Mouse (Mus musculus): Measurements from ENCODE around the gene Sphk1. TPM values are rescaled to one million over a fixed set of nuclear protein-coding genes. Genes with fewer than 3 reads are reported as not detected.
"Not testable (repeated sequence)": the region's sequence is repeated elsewhere in the genome, so short reads cannot be mapped to it uniquely, and the experiment has no call there.

Sphk1 gene
- polyA plus RNA-seq, 2 experiments = 23.0 to 26.8 TPM

DNA sequence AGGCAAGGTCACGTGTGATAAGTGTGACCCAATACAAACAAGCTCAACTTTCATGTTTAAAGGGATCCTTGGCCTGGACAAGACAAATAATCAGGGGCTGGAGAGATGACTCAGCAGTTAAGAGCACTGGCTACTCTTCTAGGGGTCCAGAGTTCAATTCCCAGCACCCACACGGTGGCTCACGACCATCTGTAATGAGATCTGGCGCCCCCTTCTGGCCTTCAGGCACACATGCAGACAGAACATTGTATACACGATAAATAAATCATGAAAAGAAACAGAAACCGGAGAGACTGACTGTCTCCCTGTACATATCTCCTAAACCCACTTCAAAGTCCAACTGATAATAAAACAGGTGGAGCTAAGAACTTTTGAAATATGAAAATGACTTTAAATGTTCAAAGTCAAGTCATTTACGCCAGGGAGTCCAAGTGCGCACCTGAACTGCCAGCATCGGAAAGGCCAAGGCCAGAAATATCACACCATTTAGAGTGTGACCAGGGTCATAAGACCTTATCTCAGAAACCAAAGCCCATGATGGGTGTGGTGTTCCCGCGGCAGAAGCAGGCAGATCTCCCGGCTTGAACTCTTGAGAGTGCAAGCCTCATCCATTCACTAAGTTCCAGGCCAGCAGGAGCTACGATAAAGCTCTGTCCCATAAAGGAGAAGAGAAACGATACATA is 41.9 kb upstream of the Sphk1 start:
- no peak for DNase-seq (ENCODE audit: low read depth in 3 of 3, low spot score in 3 of 3)
- Histone ChIP-seq H3K36me3 (replicated peaks; ENCODE audit: control insufficient read depth, insufficient read depth, low read depth) (no peaks in the 10 kb centered on the region; the same call in none of the 2 replicates), H3K9me3 (ENCODE audit: control insufficient read depth, low read length) (no peaks in the 10 kb centered on the region), H3K4me3 (ENCODE audit: insufficient read depth in 1 of 2, low read depth in 2 of 2, low read length in 2 of 2) (peak overlapping the region; percentile 75 to 77), H3K4me1 (replicated peaks; ENCODE audit: control insufficient read depth in 2 of 2, insufficient read depth in 2 of 2, low read length in 1 of 2) (peaks cover 5 to 11% of the 10 kb centered on the region in 2 experiments), H3K9ac (replicated peaks) (no peak overlapping the region), H3K4me2 (ENCODE audit: low read depth) (peak overlapping the region; percentile 71), H3K27ac (no peak overlapping the region), H3K27me3 (ENCODE audit: control insufficient read depth, insufficient read depth, low read length) (no peaks in the 10 kb centered on the region)
- ATAC-seq (ENCODE audit: insufficient read depth) = no peak
- 58% methylated on average over 14 of the region's 14 CpGs for WGBS (ENCODE audit: insufficient replicate concordance)
- TF ChIP-seq EP300 (IDR thresholded peaks at IDR 0.05; ENCODE audit: low read depth) = no peak
- TF ChIP-seq CTCF (IDR thresholded peaks at IDR 0.05; ENCODE audit: low read depth) = peak; percentile 74

- Histone ChIP-seq H3K4me2 (ENCODE audit: low read depth) (peak overlapping the region; percentile 71), H3K4me1 (replicated peaks; ENCODE audit: control insufficient read depth in 2 of 2, insufficient read depth in 2 of 2, low read length in 1 of 2) (peaks cover 5 to 11% of the 10 kb centered on the region in 2 experiments), H3K9me3 (ENCODE audit: control insufficient read depth, low read length) (no peaks in the 10 kb centered on the region), H3K27me3 (ENCODE audit: control insufficient read depth, insufficient read depth, low read length) (no peaks in the 10 kb centered on the region), H3K27ac (no peak overlapping the region; the same call in 1 of the 2 replicates), H3K36me3 (replicated peaks; ENCODE audit: control insufficient read depth, insufficient read depth, low read depth) (no peaks in the 10 kb centered on the region; the same call in 1 of the 2 replicates), H3K9ac (replicated peaks) (peak overlapping the region; percentile 69), H3K4me3 (ENCODE audit: insufficient read depth in 1 of 2, low read depth in 2 of 2, low read length in 2 of 2) (peak overlapping the region; percentile 75 to 77)
- no peak for DNase-seq (ENCODE audit: low read depth in 3 of 3, low spot score in 3 of 3)
- TF ChIP-seq EP300 (IDR thresholded peaks at IDR 0.05; ENCODE audit: low read depth) = no peak
- no peak for TF ChIP-seq CTCF (IDR thresholded peaks at IDR 0.05; ENCODE audit: low read depth)
- WGBS (ENCODE audit: insufficient replicate concordance) = under 1% methylated on average over 39 of the region's 39 CpGs
- ATAC-seq (ENCODE audit: insufficient read depth) = peak; percentile 39; the same call in 1 of the 2 replicates
Measured at GRCm38 (mm10) chr11:116489771-116490231, 40.9 kb upstream of the Sphk1 start.

GRCm38 (mm10) chr11:116490232-116491107 is 40.3 kb upstream of the Sphk1 start:
- Histone ChIP-seq H3K27ac (peak overlapping the region; percentile 63), H3K4me2 (ENCODE audit: low read depth) (peak overlapping the region; percentile 71), H3K4me1 (replicated peaks; ENCODE audit: control insufficient read depth in 2 of 2, insufficient read depth in 2 of 2, low read length in 1 of 2) (peaks cover 5 to 11% of the 10 kb centered on the region in 2 experiments), H3K36me3 (replicated peaks; ENCODE audit: control insufficient read depth, insufficient read depth, low read depth) (no peaks in the 10 kb centered on the region; the same call in 1 of the 2 replicates), H3K4me3 (ENCODE audit: insufficient read depth in 1 of 2, low read depth in 2 of 2, low read length in 2 of 2) (peak overlapping the region; percentile 75 to 77), H3K27me3 (ENCODE audit: control insufficient read depth, insufficient read depth, low read length) (no peaks in the 10 kb centered on the region), H3K9me3 (ENCODE audit: control insufficient read depth, low read length) (no peaks in the 10 kb centered on the region), H3K9ac (replicated peaks) (peak overlapping the region; percentile 69)
- WGBS (ENCODE audit: insufficient replicate concordance) = under 1% methylated on average over 62 of the region's 62 CpGs
- peak; percentile 76 to 79 (median 79) for DNase-seq (ENCODE audit: low read depth in 3 of 3, low spot score in 3 of 3)
- TF ChIP-seq EP300 (IDR thresholded peaks at IDR 0.05; ENCODE audit: low read depth) = no peak; the same call in 1 of the 2 replicates
- TF ChIP-seq CTCF (IDR thresholded peaks at IDR 0.05; ENCODE audit: low read depth) = no peak
- peak; percentile 91 for ATAC-seq (ENCODE audit: insufficient read depth)

DNA sequence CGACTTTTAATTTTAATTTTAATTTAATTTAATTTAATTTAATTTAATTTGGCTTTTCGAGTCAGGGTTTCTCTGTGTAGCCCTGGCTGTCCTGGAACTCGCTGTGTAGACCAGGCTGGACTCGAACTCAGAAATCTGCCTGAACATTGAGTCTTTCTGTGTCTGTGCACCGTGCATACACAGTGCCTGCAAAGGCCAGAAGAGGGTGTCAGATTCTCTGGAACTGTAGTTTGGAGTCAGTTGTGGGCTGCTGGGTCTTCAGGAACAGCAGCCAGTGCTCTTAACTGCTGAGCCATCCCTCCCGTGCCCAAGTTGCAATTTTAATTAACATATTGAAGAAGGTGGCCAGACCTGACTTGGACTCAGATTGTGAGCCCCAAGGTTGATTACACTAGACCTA is 39.4 kb upstream of the Sphk1 start:
- Histone ChIP-seq H3K9me3 (ENCODE audit: control insufficient read depth, low read length) (no peaks in the 10 kb centered on the region), H3K4me2 (ENCODE audit: low read depth) (peak overlapping the region; percentile 71), H3K27me3 (ENCODE audit: control insufficient read depth, insufficient read depth, low read length) (no peaks in the 10 kb centered on the region), H3K4me1 (replicated peaks; ENCODE audit: control insufficient read depth in 2 of 2, insufficient read depth in 2 of 2, low read length in 1 of 2) (peaks cover 5 to 11% of the 10 kb centered on the region in 2 experiments), H3K4me3 (ENCODE audit: insufficient read depth in 1 of 2, low read depth in 2 of 2, low read length in 2 of 2) (no peak overlapping the region), H3K27ac (no peak overlapping the region), H3K36me3 (replicated peaks; ENCODE audit: control insufficient read depth, insufficient read depth, low read depth) (no peaks in the 10 kb centered on the region), H3K9ac (replicated peaks) (no peak overlapping the region)
- DNase-seq (ENCODE audit: low read depth in 3 of 3, low spot score in 3 of 3) (no peak), ATAC-seq (ENCODE audit: insufficient read depth) (no peak)
- no peak for TF ChIP-seq EP300 (IDR thresholded peaks at IDR 0.05; ENCODE audit: low read depth)
- TF ChIP-seq CTCF (IDR thresholded peaks at IDR 0.05; ENCODE audit: low read depth) = peak; percentile 20; the same call in 1 of the 2 replicates
- 57% methylated on average over 6 of the region's 6 CpGs for WGBS (ENCODE audit: insufficient replicate concordance)

DNA sequence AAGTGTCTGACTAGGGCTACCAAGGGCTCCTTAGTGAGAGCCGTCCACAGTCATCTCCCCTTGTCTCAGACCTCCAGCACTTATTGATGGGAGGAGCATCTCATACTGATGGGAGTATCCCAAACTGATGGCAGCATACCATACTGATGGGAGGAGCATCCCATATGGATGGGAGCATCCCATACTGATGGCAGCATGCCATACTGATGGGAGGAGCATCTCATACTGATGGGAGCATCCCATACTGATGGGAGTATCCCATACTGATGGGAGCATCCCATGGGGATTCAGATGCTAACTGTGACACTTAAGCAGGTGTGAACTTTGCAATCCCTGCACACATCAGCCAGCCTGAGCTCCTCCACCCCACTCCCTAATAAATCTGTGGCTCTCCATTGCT is 38.2 kb upstream of the Sphk1 start:
- H3K27ac ChIP-seq; H3K9me3 ChIP-seq (ENCODE audit: control insufficient read depth, low read length); H3K4me3 ChIP-seq (ENCODE audit: insufficient read depth in 1 of 2, low read depth in 2 of 2, low read length in 2 of 2); H3K9ac ChIP-seq (replicated peaks); DNase-seq (ENCODE audit: low read depth in 3 of 3, low spot score in 3 of 3); H3K36me3 ChIP-seq (replicated peaks; ENCODE audit: control insufficient read depth, insufficient read depth, low read depth); H3K4me2 ChIP-seq (ENCODE audit: low read depth); ATAC-seq (ENCODE audit: insufficient read depth); H3K27me3 ChIP-seq (ENCODE audit: control insufficient read depth, insufficient read depth, low read length): not testable (repeated sequence)
- H3K4me1 ChIP-seq (replicated peaks; ENCODE audit: control insufficient read depth in 2 of 2, insufficient read depth in 2 of 2, low read length in 1 of 2) = peaks cover 5 to 15% of the 10 kb centered on the region in 2 experiments
- 60% methylated on average over 1 of the region's 1 CpGs for WGBS (ENCODE audit: insufficient replicate concordance)
